Mouse (Mus musculus) lung, postnatal 36 days (tissue): ENCODE results near the gene Rhox2g.
"Not testable (repeated sequence)": the region's sequence is repeated elsewhere in the genome, so short reads cannot be mapped to it uniquely, and the experiment has no call there.

Source experiments
- DNase-seq: peaks from one replicate; pipeline ENCODE4 v3.0.0; 2022; ENCODE audit warnings: mixed read lengths

Rhox2g gene

DNA sequence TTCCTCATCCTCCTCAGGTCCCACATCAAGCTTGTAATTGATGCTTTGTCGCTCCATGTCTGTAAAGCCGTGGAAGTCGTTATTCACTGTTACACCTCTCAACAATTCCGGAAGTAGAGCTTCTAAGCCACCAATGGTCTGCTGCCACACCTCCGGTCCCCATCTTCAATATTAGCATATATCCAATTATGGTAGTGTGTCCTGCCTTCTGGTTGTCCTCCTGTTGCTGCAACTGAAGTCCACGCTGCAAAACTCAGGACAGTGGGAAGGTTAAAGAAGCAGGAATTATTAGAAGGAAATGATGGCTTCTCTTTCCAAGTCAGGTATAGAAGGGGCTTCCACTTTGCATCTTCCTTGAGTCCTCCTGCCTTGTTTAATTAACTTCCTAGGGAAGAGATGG, at the start of gene Rhox2g:
Gene Rhox2g (minus strand): TSS at position 101 of the 400 bp plus-strand sequence.
- not testable (repeated sequence) for DNase-seq

DNA sequence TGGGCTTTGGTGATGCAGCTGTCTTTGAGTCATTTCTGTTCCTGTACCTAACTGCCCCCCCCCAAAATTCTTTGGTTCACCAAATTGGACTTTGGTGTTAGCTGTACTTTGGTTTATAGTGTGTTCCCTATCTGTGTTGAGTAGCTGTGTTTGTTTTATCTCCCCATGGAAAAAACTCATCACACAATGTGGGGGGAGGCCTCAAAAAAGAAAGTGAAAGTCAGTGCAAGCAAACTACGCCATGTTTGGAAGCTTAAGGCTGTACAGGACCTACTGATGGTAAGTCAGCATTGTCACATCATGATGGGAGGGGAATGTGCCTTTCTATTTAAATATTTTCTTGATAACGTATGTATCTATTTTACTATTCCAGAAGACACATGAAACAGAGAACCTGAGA, 49.0 kb upstream of the Rhox2g start:
- no peak for DNase-seq

DNA sequence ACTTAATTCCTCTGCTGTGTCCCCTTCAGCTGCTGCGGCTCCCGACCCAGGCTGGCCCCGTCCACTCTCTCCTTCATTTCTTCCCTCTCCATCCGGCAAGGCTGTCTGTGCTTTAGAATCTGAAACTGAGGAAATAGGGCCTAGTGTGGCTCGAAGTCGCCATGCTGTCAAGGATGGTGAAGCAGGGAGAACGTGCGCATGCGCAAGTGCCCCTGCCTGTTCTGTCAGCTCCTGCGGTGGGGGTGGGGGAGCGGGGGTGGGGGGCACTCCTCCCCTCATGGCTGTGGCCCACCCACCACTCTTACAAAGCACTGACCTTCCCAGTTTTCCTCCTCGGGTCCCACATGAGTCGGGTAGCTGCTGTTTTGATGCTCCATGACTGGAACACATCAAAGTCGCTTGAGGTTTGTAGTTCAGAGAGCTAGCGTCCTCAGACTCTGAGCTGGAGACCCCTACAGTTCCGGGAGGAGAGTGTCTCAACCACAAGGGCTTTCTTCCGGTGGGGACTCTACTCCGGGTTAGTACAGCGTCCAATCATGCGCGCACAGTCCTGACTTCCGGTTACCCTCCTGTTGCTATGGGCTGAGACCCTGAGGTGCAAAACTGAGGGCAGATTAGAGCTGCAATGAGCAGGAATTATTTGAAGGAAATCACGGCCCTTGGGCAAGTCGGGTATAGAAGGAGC, 39.9 kb upstream of the Rhox2g start:
- DNase-seq, result no peak

DNA sequence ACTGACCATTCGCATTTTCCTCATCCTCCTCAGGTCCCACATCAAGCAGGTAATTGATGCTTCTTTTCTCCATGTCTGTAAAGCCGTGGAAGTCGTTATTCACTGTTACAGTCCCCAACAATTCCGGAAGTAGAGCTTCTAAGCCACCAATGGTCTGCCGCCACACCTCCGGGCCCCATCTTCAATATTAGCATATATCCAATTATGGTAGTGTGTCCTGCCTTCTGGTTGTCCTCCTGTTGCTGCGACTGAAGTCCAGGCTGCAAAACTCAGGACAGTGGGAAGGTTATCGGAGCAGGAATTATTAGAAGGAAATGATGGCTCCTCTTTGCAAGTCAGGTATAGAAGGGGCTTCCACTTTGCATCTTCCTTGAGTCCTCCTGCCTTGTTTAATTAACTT, 29.9 kb upstream of the Rhox2g start, which contains the start of gene Rhox2h:
Gene Rhox2h (minus strand): TSS at position 101 of the 400 bp plus-strand sequence.
- DNase-seq, result not testable (repeated sequence)

DNA sequence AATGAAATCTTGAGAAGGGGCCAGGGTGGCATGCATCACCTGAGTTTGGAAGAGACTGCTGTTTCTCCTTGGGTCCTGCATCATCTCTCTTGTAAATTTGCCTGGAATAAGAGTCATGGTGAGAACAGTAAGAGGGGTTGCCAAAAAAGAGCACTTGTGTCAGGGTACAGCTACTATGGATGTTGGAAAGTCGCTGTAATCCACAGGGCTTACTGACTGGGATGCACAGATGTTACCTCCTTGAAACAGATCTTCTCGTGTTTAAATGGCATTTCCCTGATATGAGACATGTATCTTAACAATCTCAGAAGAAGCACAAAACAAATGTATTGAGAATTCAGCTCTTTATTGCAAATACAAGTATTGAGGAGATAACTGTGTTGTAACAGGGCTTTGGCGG, 25.4 kb upstream of the Rhox2g start, which contains the start of gene Rhox3h:
Gene Rhox3h (minus strand): TSS at position 101 of the 400 bp plus-strand sequence.
- DNase-seq, result not testable (repeated sequence)

DNA sequence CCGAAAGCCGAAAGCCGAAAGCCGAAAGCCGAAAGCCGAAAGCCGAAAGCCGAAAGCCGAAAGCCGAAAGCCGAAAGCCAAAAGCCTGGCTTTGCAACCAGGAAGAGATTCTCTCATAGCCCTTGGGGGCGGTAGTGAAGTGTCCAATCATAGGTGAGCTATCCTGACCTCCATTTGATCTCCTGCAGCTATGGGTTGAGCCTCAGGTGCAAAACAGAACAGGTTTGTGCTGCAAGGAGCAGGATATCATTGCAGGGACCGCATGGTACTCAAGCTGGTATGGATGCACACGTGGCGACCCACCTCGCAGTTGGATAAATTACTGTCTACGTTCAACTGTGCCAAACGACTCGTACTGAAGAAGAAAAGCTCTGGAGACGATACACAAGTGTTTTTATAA, 8.0 kb upstream of the Rhox2g start, which contains the start of gene Rhox4g:
Gene Rhox4g (minus strand): TSS at position 101 of the 400 bp plus-strand sequence.
- not testable (repeated sequence) for DNase-seq

DNA sequence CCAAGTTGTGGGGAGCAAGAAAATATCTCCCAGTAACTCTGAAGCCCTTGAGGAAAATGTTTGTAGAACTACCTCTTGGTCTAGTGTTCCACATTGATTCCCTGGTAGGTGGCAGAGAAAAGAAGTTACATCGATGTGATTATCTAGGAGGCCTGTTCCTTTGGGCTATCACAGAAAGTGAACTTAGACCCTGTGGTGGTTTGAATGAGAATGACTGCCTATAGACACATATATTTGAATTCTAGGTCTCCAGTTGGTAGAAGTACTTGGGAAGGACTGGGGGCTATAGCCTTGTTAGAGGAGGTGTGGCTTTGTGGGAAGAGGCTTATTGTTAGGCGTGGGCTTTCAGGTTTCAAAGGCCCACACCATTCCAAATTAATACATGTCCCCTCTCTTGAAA, 14.8 kb downstream of the Rhox2g start, which contains the start of gene Rhox3g:
Gene Rhox3g (minus strand): TSS at position 101 of the 400 bp plus-strand sequence.
- not testable (repeated sequence) for DNase-seq

DNA sequence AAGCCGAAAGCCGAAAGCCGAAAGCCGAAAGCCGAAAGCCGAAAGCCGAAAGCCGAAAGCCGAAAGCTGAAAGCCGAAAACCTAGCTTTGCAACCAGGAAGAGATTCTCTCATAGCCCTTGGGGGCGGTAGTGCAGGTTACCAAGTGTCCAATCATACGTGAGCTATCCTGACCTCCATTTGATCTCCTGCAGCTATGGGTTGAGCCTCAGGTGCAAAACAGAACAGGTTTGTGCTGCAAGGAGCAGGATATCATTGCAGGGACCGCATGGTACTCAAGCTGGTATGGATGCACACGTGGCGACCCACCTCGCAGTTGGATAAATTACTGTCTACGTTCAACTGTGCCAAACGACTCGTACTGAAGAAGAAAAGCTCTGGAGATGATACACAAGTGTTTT, 35.7 kb downstream of the Rhox2g start, which contains the start of gene Rhox4f:
Gene Rhox4f (minus strand): TSS at position 101 of the 400 bp plus-strand sequence.
- not testable (repeated sequence) for DNase-seq
